Mouse (Mus musculus) embryo, embryonic 9.5 days (tissue): ENCODE measurements around the gene Zfp704.
"Not testable (repeated sequence)": the region's sequence is repeated elsewhere in the genome, so short reads cannot be mapped to it uniquely, and the experiment has no call there.

Experiments
- DNase-seq: peaks from one replicate; pipeline ENCODE4 v3.0.0-alpha.2; 2017; ENCODE audit errors: extremely low spot score

Zfp704 gene

GRCm38 (mm10) chr3:9598061-9598460, 11.8 kb downstream of the Zfp704 start:
- DNase-seq, result no peak

- DNase-seq, result no peak
Observed at GRCm38 (mm10) chr3:9594457-9594856, 15.4 kb downstream of the Zfp704 start.

- no peak for DNase-seq
Observed at GRCm38 (mm10) chr3:9593832-9594231, 16.1 kb downstream of the Zfp704 start.

GRCm38 (mm10) chr3:9591416-9592110, 18.3 kb downstream of the Zfp704 start:
- no peak for DNase-seq

- DNase-seq, result no peak
Observed at GRCm38 (mm10) chr3:9588635-9589034, 21.2 kb downstream of the Zfp704 start.

- no peak for DNase-seq
Observed at GRCm38 (mm10) chr3:9587304-9587703, 22.6 kb downstream of the Zfp704 start.

GRCm38 (mm10) chr3:9583516-9583915, 26.4 kb downstream of the Zfp704 start:
- DNase-seq, result no peak

- DNase-seq, result no peak
Observed at GRCm38 (mm10) chr3:9580952-9581798, 28.7 kb downstream of the Zfp704 start.

GRCm38 (mm10) chr3:9580102-9580501, 29.8 kb downstream of the Zfp704 start:
- no peak for DNase-seq

GRCm38 (mm10) chr3:9579028-9579643, 30.7 kb downstream of the Zfp704 start:
- no peak for DNase-seq

GRCm38 (mm10) chr3:9576872-9577271, 33.0 kb downstream of the Zfp704 start:
- no peak for DNase-seq

- DNase-seq, result no peak
Observed at GRCm38 (mm10) chr3:9574305-9574704, 35.6 kb downstream of the Zfp704 start.

GRCm38 (mm10) chr3:9573581-9573980, 36.3 kb downstream of the Zfp704 start:
- no peak for DNase-seq

- DNase-seq, result no peak
Observed at GRCm38 (mm10) chr3:9572261-9572660, 37.6 kb downstream of the Zfp704 start.

GRCm38 (mm10) chr3:9570782-9571181, 39.1 kb downstream of the Zfp704 start:
- DNase-seq, result no peak

GRCm38 (mm10) chr3:9569706-9570105, 40.2 kb downstream of the Zfp704 start:
- not testable (repeated sequence) for DNase-seq

GRCm38 (mm10) chr3:9568565-9569228, 41.2 kb downstream of the Zfp704 start:
- no peak for DNase-seq

- no peak for DNase-seq
Observed at GRCm38 (mm10) chr3:9567948-9568347, 41.9 kb downstream of the Zfp704 start.

GRCm38 (mm10) chr3:9566831-9567230, 43.1 kb downstream of the Zfp704 start:
- DNase-seq, result no peak

- DNase-seq, result no peak
Observed at GRCm38 (mm10) chr3:9563562-9563961, 46.3 kb downstream of the Zfp704 start.

- DNase-seq, result no peak
Observed at GRCm38 (mm10) chr3:9562649-9563328, 47.1 kb downstream of the Zfp704 start.
